Mouse (Mus musculus): Measurements from ENCODE around the gene Dbx1. TPM values are rescaled to one million over a fixed set of nuclear protein-coding genes. Genes with fewer than 3 reads are reported as not detected.
A peak's percentile ranks its signal among the peaks of the same experiment; 100 is the strongest.

The Dbx1 gene
- total RNA-seq, 2 experiments from 2014 or later: not detected

- intact Hi-C loops (cut with DNase I): loop anchor here (5.0 kb wide), 2 partner anchors 42 to 277 kb away; partner anchors contain the start of gene Slc6a5
These were observed 1.5 kb downstream of the Dbx1 start for GRCm38 (mm10) chr7:49635074-49635621.

GRCm38 (mm10) chr7:49634291-49635073 lies 2.2 kb downstream of the Dbx1 start:
- intact Hi-C loops (cut with DNase I): loop anchor here (5.0 kb wide), 2 partner anchors 43 to 278 kb away; partner anchors contain the start of gene Slc6a5
- DNase-seq (ENCODE audit: extremely low spot score in 1 of 2, low spot score in 2 of 2): no peak

More at GRCm38 (mm10) chr7:49635074-49635621, 1.5 kb downstream of the Dbx1 start:
- DNase-seq (ENCODE audit: extremely low spot score in 1 of 2, low spot score in 2 of 2): no peak

GRCm38 (mm10) chr7:49633375-49633956 lies 3.2 kb downstream of the Dbx1 start:
- DNase-seq (ENCODE audit: extremely low spot score in 1 of 2, low spot score in 2 of 2): no peak
- intact Hi-C loops (cut with DNase I): no loop called here

GRCm38 (mm10) chr7:49632391-49632790 lies 4.3 kb downstream of the Dbx1 start:
- intact Hi-C loops (cut with DNase I): no loop called here
- no peak for DNase-seq (ENCODE audit: extremely low spot score in 1 of 2, low spot score in 2 of 2)

- no peak for DNase-seq (ENCODE audit: extremely low spot score in 1 of 2, low spot score in 2 of 2)
- intact Hi-C loops (cut with DNase I): no loop called here
These were observed 4.8 kb downstream of the Dbx1 start for GRCm38 (mm10) chr7:49631885-49632284.

GRCm38 (mm10) chr7:49620160-49620559 lies 16.5 kb downstream of the Dbx1 start:
- intact Hi-C loops (cut with DNase I): no loop called here
- no peak for DNase-seq (ENCODE audit: extremely low spot score in 1 of 2, low spot score in 2 of 2)

GRCm38 (mm10) chr7:49617087-49617486 lies 19.6 kb downstream of the Dbx1 start:
- intact Hi-C loops (cut with DNase I): no loop called here
- no peak for DNase-seq (ENCODE audit: extremely low spot score in 1 of 2, low spot score in 2 of 2)

- peak; percentile 55 to 67 for DNase-seq (ENCODE audit: extremely low spot score in 1 of 2, low spot score in 2 of 2)
- intact Hi-C loops (cut with DNase I): loop anchor here (1.0 kb wide), 1 partner anchor 138 kb away; no protein-coding TSS in a partner anchor
These were observed 20.4 kb downstream of the Dbx1 start for GRCm38 (mm10) chr7:49616258-49616735.

GRCm38 (mm10) chr7:49604965-49605795 lies 31.5 kb downstream of the Dbx1 start:
- no peak for DNase-seq (ENCODE audit: extremely low spot score in 1 of 2, low spot score in 2 of 2)
- intact Hi-C loops (cut with DNase I): loop anchor here (5.0 kb wide), 1 partner anchor 138 kb away; no protein-coding TSS in a partner anchor

GRCm38 (mm10) chr7:49604244-49604643 lies 32.4 kb downstream of the Dbx1 start:
- intact Hi-C loops (cut with DNase I): loop anchor here (5.0 kb wide), 1 partner anchor 137 kb away; no protein-coding TSS in a partner anchor

GRCm38 (mm10) chr7:49601191-49601975 lies 35.3 kb downstream of the Dbx1 start:
- peak; percentile 65 to 90 for DNase-seq (ENCODE audit: extremely low spot score in 1 of 2, low spot score in 2 of 2)
- intact Hi-C loops (cut with DNase I): loop anchor here (5.0 kb wide), 1 partner anchor 134 kb away; no protein-coding TSS in a partner anchor

More at GRCm38 (mm10) chr7:49604244-49604643, 32.4 kb downstream of the Dbx1 start:
- DNase-seq (ENCODE audit: extremely low spot score in 1 of 2, low spot score in 2 of 2): no peak

GRCm38 (mm10) chr7:49599950-49600349 lies 36.7 kb downstream of the Dbx1 start:
- DNase-seq (ENCODE audit: extremely low spot score in 1 of 2, low spot score in 2 of 2): no peak
- intact Hi-C loops (cut with DNase I): loop anchor here (5.0 kb wide), 1 partner anchor 133 kb away; no protein-coding TSS in a partner anchor

GRCm38 (mm10) chr7:49598225-49598624 lies 38.4 kb downstream of the Dbx1 start:
- intact Hi-C loops (cut with DNase I): no loop called here
- DNase-seq (ENCODE audit: extremely low spot score in 1 of 2, low spot score in 2 of 2): no peak

GRCm38 (mm10) chr7:49597776-49598175 lies 38.9 kb downstream of the Dbx1 start:
- intact Hi-C loops (cut with DNase I): no loop called here
- no peak for DNase-seq (ENCODE audit: extremely low spot score in 1 of 2, low spot score in 2 of 2)

GRCm38 (mm10) chr7:49589635-49590034 lies 47.0 kb downstream of the Dbx1 start:
- no peak for DNase-seq (ENCODE audit: extremely low spot score in 1 of 2, low spot score in 2 of 2)
- intact Hi-C loops (cut with DNase I): no loop called here

GRCm38 (mm10) chr7:49586530-49587120 lies 50.0 kb downstream of the Dbx1 start:
- intact Hi-C loops (cut with DNase I): no loop called here
- DNase-seq (ENCODE audit: extremely low spot score in 1 of 2, low spot score in 2 of 2): no peak

- intact Hi-C loops (cut with DNase I): no loop called here
These were observed 53.5 kb downstream of the Dbx1 start for GRCm38 (mm10) chr7:49583176-49583575.

More at GRCm38 (mm10) chr7:49583176-49583575, 53.5 kb downstream of the Dbx1 start:
- no peak for DNase-seq (ENCODE audit: extremely low spot score in 1 of 2, low spot score in 2 of 2)

Data from left cerebral cortex, postnatal 10 days (tissue).